Mouse (Mus musculus): ENCODE measurements around the gene Tdg.
A peak's percentile ranks its signal among the peaks of the same experiment; 100 is the strongest.
"Not testable (repeated sequence)": the region's sequence is repeated elsewhere in the genome, so short reads cannot be mapped to it uniquely, and the experiment has no call there.

Gene Tdg

DNA sequence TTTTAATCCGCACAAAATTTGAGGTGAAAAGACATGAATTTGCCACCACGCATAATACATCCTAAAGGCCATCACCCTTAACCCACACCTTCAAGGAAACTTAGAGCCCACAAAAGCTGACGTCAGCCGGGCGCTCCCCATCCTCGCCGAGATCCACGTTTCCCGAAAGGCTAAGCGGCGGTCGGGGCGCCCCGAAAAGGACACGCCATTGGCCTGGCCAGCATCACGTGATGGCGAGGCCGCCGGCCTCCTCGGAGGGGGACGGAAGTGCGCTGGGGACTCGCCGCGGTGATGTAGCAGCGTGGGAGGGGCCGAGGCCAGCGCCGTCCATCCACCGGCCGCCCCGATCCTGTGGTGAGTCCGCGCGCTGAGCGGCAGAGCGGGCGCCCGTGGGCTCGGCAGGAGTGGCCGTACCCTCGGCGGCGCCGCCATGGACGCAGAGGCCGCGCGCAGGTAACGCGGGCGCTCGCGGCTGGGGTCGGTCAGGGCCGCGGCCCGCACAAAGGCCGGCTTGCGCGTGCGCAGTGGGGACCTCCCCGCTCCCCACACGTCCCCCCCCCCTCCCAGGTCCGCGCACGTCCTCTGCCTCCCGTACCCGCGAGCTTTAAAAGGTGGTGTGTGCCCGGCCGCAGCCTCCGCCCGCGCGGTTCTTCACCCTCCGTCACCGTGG lies at the start of gene Tdg:
TSS of gene Tdg (plus strand) at position 243 of the 670 bp plus-strand sequence.
- peak; percentile 93 for DNase-seq

DNA sequence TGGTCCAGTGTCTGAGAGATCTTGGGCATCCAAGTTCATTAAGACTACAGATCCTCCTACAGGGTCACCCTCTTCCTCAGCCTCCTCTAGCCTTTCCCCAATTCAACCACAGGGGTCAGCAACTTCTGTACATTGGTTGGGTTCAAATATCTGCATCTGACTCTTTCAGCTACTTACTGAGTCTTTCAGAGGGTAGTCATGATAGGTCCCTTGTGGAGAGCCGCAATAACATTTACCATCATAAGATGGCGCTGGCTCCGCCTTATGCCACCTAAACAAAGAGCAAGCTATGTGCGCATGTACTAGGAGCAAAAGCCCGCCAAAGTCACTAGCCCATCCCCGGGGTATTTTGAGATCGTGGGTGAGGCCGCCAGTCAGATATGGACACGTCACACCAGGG lies 40.0 kb upstream of the Tdg start:
- DNase-seq: not testable (repeated sequence)

DNA sequence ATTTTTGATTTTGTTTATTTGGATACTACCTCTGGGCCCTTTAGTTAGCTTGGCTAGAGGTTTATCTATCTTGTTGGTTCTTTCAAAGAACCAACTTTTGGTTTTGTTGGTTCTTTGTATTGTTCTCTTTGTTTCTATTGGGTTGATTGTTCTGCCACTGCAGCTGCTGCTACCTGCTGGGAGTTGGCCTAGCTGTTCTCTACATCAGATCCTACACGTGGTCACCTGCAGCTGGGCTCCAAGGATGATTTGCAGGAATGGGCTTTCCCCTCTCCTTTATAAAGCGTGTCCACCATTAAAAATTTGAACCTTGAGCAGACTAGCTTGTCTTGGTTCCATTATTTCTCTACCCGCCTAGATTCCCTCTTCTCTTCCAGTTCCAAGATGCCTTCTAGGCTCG lies 35.2 kb upstream of the Tdg start:
- not testable (repeated sequence) for DNase-seq

DNA sequence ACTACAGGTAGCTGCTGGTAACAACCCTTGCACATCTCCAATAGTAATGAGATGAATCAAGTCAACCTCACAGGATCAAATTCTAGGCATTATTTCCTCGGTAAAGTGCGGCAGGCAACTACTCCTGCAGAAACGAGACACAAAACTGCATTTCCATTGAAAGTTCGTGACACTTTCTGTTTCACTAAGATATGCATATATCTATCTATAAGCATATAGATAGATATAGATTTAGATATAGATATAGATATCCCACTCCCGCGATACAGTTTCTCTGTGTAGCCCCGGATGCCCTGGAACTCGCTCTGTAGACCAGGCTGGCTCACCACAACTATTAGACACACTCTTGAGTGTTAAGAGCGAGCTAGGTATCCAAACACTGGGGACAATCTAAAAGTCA lies 7.4 kb upstream of the Tdg start:
- no peak for DNase-seq

DNA sequence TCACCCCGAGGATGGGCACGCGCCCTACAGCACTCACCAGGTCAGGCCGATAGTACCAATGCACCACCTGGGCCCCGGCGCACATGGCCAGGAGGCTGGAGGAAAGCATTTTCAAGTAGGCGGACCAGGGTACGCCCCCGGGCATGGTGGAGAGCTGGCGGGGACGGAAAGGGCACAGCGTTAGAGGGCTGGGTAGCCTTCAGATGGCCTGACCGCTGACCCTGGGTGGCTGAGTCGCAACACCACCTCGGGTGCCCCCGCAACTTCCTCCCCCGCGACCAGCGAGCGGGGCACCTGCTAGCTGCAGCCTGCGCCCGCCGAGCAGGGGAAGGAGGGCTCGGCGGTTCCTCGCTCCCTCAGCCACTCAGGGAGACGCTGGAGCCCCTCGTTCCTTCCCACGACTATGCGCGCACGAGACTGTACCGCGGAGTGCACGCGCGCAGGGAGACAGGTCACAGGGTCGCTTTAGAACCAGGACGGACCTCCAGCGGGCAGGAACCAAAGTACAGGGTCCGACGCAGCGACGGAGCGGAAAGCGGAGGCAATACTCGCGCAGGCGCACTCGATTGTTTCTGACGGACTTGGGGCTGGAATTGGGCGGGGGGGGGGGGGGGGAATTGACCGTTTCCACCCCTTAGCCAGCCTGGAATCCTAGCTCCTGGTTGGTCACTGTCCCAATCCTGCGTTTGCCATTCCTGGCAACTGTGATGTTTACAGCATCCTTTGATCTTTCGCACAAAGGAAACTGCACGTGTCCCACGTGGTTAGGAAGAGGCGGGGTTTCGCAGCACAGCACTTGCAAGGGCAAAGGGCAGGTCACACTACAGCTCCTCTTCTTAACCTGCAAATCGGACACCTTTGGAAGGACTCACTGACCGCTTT lies 6.7 kb upstream of the Tdg start, which contains the start of gene 1190007I07Rik:
TSS of gene 1190007I07Rik (minus strand) at position 558 of the 882 bp plus-strand sequence.
- DNase-seq: peak; percentile 89

DNA sequence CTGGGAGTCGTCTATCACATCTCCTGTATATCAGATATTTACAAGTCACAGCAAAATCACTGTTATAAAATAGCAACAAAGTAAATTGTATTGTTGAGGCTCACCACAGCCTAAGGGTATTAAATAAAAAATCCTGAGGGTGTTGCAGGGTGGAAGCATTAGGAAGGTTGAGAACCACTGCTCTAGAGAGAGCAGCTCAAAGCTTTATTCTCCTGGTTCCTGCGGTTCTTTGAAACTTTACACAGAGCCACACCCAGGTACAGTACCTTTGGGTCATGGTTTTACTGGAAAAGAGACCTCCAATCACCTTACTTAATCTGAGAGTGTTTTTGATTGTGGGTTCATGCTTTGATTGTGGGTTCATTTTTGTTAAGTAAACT lies 6.1 kb upstream of the Tdg start:
- not testable (repeated sequence) for DNase-seq

DNA sequence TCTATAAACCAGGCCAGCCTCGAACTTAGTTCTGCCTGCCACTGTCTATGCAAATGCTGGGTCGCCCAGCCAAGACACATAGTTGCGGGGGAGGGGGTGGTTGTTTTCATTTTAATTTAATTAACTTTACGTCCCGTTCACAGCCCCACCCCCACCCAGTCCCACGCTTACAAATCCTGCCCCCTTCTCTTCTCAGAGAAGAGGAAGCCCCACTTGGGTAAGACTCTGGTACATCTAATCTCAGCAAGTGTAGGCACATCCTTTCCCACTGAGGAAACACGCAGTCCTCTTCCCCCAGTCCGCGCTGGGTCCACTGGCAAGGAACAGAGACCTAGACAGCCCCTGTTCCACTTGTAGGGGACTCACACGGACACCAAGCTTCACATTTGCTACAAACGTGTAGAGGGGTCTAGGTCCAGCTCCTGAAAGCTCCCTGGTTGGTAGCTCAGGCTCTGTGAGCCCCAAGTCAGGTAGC lies 480 bp upstream of the Tdg start:
- DNase-seq: no peak

DNA sequence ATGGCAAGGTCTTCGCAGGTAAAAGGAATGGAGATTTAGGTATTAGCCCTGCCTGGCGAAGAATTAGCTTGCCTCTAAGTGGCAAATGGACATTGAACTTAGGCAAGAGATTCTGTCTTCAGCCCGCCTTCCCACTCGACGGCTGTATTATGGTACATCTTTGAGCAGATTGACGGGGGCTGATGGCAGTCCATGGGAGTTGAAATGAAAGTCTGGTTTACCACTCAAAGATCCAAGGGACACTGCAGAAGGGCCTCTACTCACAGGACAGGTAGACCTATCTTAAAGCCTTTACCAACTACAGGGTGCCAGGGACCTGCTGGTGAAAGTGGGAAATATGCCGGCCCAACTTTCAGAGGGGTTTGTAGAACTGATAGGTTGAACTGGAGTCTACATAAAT lies 869 bp downstream of the Tdg start:
- no peak for DNase-seq

DNA sequence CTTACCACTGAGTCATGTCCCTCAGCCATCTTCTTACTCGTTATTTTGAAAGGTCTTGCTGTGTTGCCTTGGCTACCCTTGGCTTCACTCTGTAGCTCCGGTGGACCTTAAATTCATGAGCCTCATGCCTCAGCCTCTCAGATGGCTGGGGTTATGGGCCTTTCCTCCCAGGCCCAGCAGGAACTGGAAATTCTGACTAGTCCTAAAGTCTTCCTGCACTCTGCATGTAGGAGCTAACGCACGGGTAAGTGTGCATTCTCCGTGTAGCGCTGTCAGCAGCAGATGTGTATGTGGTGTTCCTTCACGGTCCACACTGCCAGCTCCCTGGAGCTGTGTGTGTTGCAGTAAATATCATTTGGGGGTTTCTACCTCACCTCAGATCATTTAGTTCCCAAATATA lies 1.5 kb downstream of the Tdg start:
- DNase-seq: no peak

DNA sequence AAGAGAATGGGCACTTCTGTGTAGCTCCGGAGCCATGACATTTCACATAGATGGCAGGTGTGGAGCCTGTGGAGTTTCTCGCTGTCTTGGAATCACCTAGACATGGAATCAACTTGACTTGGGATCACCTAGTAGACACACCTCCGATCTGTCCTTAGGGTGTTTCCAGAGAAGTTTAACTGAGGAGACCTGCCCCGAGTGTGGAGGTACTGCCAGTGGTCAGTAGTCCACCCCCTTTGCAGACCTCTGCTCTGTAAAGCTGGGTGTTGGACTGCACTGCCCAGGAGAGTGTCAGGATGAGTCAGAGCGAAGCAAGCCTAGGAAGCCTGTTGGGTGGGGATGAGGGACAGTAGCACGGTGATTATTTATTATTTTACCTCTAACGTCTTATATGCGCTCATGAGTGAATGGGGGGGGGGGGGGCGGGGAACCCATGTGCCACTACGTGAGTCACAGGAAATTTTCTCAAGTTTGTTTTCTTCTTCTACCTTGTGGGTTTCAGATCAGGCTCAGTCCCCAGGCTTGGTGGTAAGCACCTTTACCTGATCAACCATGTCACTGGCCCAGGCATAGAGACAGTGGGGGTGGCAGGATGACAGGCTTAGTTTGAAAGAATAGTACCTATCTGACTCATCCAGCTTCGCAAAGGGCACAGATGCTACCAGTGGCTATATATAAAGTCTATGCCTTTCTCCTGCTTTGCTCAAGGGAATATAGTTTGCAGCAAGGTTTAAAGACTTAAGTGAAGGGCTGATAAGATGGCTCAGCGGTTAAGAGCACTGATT lies 3.1 kb downstream of the Tdg start:
- no peak for DNase-seq

DNA sequence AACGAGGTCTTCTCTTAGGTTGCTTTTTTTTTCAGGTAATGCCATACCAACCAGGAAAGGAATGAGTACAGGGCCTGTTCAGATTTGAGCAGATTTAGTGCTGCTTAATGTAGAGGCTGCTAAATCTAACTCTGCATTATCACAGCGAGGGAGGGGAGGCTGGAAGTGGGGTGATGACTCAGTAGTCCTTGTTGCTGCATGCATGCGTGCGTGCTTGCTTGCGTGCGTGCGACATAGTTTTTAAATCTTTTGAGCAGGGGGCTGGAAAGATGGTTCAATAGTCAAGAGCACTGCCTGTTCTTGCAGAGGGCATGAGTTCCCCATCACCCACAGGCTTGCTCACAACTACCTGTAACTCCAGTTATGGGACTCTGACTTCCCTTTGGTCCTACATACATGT lies 4.7 kb downstream of the Tdg start:
- no peak for DNase-seq

DNA sequence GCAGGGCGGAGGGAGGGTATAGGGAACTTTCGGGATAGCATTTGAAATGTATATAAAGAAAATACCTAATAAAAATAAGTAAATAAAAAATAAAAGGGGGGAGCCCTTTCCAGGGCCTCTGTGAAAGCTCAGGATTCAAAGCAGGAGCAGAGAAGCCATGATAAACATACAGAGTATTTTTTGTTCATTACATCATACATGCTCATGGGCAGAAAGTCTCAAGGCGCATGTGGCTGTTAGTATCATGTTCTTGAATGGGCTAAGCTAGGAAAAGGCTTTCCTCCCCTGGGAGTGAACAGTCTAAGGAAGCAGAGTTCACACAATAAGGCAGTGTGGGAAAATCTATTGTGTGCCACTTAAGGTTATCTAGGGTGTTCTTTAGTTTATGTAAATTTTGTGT lies 6.7 kb downstream of the Tdg start:
- DNase-seq: no peak

DNA sequence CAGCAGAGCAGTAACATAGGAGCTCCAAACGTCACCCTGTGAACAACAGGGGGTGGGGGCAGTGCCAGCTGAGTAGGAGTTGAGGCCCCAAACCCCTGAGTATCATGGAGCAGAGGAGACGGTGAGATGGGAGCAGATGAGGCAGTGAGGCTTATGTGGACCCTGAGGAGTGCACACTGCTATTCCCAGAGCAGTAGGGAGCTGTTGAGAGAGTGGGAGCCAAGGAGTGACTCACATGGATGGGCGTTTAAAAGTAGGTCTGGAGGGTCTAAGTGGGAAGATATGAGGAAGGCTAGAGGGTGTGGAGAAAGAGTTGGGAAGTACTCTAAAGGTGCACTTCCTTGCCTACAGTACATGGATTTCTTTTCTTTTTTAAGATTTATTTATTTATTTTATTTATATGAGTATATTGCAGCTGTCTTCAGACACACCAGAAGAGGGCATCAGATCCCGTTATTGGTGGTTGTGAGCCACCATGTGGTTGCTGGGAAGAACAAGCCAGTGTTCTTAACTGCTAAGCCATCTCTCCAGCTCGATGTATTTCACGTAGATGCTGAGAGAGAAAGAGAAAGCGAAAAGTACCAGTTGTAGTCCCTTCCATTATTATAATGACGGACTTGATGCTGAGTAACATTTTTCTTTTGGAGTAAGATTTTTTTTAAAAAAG lies 9.5 kb downstream of the Tdg start:
- peak; percentile 52 for DNase-seq

DNA sequence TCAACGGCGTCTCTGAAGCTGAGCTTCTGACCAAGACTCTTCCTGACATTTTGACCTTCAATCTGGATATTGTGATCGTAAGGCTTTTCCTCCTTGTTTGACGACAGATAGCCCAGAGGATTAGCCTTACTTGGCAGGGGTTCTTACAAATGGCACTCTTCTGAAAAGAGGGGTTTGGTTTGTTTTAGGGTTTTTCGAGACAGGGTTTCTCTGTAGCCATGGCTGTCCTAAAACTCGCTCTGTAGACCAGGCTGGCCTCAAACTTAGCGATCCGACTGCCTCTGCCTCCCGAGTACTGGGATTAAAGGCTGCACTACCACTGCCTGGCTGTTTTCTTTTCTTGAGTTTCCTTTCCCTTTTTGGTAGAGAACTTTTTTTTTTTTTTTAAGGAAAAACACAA lies 11.9 kb downstream of the Tdg start:
- no peak for DNase-seq

DNA sequence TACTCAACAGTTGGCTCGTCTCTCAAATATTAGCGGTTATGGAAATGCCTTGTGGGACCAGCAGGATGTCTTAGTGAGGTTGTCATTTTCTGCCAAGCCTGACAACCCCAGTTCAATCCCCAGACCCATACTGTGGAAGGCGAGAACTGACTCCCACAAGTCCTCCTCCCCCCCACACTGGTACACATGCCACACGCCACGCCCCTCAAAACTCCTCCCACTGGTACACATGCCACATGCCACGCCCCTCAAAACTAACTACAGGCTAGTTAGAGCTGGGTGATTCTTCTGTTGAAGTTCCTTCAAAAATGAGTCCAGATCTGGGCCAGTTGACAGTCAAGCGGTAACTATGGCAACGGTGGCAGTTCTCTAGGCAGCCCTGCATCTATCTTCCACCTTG lies 16.5 kb downstream of the Tdg start:
- no peak for DNase-seq

DNA sequence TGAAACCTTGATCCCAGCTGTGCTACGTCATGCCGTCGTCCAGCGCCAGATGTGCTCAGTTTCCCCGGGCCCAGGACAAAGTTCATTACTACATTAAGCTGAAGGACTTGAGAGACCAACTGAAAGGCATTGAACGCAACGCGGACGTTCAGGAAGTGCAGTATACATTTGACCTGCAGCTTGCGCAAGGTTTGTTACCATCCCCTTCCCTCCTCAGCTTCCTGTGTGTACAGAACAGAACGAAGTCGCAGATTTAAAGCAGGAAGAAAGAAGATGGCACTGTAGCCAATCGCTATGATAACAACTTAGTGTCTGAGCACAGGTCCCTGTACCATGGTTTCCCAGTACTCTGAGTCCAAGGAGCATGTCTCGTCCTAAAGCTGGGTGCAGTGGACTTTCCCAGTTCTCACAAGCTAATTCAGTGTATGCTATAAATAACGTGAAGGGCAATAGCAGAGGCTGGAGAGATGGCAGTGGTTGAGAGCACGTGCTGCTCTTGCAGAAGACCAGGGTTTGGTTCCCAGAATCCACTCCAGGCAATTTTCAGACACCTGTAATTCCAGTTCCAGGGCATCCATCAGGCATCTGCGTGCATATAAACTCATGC lies 17.7 kb downstream of the Tdg start:
- no peak for DNase-seq

DNA sequence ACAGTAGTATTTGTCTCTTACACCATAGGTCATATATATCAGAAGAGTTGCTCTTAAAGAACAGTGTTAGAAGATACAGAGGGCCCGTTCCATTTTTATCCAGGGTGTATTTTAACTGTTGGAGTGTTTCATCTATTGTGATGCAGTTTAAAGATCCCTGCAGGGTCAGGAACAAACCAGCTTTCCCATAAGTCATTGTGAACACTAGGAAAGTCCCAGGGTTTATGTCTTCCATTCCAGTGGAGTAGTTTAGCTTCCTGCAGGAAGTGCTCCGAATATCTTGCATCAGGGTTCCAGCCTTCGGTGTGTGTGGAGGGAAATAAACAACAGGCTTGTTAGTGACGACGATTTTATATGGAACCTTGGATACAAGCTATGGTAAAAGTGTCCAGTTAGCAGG lies 21.6 kb downstream of the Tdg start:
- DNase-seq: no peak

DNA sequence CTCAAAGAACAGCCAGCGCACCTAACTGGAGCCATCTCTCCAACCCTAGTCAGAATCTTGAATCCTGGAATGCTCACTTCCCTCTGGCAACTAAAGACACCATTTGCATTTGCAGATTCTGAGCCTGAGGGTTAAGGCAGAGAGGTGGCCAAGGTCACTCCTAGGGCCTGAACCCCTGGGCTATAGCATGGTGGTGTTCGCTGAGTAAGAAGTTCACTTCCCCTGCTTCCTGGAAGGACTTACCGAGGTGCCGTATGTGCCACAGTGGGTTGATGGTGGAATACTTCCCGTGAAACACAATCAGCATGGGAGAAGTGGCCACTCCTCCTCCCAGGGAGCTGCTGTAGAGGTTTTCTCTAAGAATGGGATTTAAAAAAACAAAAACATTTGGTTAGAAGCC lies 23.0 kb downstream of the Tdg start:
- no peak for DNase-seq

DNA sequence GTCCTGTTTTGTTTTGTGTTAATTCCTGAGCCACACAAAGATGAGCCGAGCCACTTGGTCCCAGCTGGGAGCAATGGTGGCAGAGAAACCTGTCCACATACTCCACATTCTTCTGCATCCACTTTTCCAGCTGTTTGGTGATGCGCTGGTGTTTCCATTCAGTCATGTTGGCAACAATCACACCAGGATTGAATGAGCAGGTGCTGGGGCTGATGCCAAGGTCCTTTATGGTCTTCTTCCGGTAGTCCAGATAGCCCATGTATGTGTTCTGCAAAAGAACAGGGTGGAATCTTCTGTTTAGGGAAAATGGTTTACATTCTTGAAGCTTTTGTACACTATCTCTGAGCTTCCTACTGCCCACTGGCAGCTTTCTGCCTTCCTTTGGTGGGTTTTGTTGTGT lies 25.0 kb downstream of the Tdg start:
- DNase-seq: no peak

DNA sequence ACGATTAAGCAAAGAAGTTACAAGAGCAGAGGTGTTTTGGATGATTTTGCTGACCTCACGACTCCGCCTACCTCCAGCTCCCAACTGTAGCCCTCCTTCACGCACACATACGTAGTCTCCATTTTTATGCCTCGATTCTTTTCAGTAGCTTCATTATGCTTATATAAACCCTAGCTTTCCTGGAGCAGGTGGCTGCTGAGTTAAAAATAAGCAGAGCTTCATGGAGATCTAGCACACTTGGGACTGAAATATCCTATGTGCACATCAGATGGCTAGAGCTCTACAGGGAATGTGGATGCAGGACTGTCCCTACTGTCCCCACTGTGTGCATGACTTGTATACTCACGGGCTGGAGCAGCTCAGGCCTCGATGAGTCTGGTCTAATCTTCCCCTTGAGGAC lies 32.2 kb downstream of the Tdg start:
- peak; percentile 83 for DNase-seq

DNA sequence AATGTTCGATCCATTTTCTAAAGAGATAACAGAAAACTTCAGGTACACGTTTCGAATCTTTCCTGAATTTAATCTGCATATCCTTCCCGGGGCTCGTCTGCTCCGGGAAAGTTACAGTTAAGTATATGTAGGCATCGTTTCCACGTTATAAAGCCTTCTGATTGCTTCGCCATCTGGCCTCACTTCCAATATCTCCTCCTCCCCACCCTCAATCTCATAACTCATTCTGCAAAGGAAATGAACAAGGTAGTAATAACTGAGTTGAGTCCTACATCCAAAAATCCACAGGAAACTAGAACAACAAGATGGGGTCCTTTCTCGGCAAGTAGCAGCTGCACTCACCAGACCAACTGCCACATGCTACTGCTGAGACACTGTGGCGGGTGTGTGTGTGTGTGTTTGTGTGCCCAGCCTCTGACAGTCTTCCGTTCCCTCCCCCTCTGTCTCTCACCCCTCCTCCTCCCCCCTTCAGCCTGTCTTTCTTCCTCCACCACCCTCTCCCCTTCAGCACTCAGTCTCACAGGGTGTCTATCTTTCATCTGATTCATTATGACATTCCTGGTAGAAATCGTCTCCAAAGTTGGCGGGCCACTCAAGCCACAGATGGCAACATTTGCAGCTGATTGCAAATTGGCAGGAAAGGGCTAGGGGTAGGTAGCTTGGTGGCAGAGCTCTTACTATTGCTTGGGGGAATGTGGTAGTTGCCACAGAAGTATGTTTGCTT lies 32.8 kb downstream of the Tdg start:
- peak; percentile 57 for DNase-seq

DNA sequence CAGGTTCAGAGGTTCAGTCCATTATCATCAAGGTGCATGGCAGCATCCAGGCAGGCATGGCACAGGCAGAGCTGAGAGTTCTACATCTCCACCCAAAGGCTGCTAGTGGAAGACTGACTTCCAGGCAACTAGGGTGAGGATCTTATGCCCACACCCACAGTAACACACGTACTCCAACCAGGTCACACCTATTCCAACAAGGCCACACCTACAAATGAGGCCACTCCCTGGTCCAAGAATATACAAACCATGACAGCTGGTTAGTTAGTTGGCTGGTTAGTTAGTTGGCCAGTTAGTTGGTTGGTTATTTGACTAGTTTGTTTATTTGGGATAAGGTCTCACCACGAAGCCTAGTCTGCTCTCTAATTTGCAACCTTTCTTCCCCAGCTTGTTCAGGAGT lies 33.7 kb downstream of the Tdg start:
- no peak for DNase-seq
